Mouse (Mus musculus) neural tube, embryonic 13.5 days (tissue): ENCODE results near the gene Abhd14b. TPM values are rescaled to one million over a fixed set of nuclear protein-coding genes. Genes with fewer than 3 reads are reported as not detected.
"Not testable (repeated sequence)": the region's sequence is repeated elsewhere in the genome, so short reads cannot be mapped to it uniquely, and the experiment has no call there.

Source experiments
- ATAC-seq: fragments of 200-750 bp; cut with Nextera tagmentation; 2 replicates; pipeline ENCODE4 v1.8.0; 2017; ENCODE audit warnings: low read depth, mild to moderate bottlenecking, moderate TSS enrichment, moderate library complexity
- H3K27ac ChIP-seq: fragments of 300-500 bp; sonication (generic); replicated peaks from 2 replicates; pipeline ENCODE4 v1.5.1; 2015; ENCODE audit warnings: moderate library complexity, mild to moderate bottlenecking, inconsistent platforms
- H3K27me3 ChIP-seq: fragments of 300-500 bp; sonication (generic); 2 replicates; pipeline ENCODE4 v1.6.1; 2015; ENCODE audit warnings: mild to moderate bottlenecking, inconsistent platforms
- H3K36me3 ChIP-seq: fragments of 300-500 bp; sonication (generic); 2 replicates; pipeline ENCODE4 v1.6.1; 2015; ENCODE audit warnings: mild to moderate bottlenecking, inconsistent platforms
- H3K4me1 ChIP-seq: fragments of 300-500 bp; sonication (generic); replicated peaks from 2 replicates; pipeline ENCODE4 v1.6.1; 2015; ENCODE audit warnings: inconsistent platforms
- H3K4me2 ChIP-seq: fragments of 300-500 bp; sonication (generic); 2 replicates; pipeline ENCODE4 v1.6.1; 2015; ENCODE audit warnings: inconsistent platforms, mild to moderate bottlenecking, moderate library complexity
- H3K4me3 ChIP-seq: fragments of 300-500 bp; sonication (generic); 2 replicates; pipeline ENCODE4 v1.5.1; 2015; ENCODE audit warnings: mild to moderate bottlenecking, inconsistent platforms
- H3K9ac ChIP-seq: fragments of 300-500 bp; sonication (generic); 2 replicates; pipeline ENCODE4 v1.6.1; 2015; ENCODE audit warnings: moderate library complexity, mild to moderate bottlenecking, inconsistent platforms
- H3K9me3 ChIP-seq: fragments of 300-500 bp; sonication (generic); 2 replicates; pipeline ENCODE4 v1.6.1; 2016; ENCODE audit warnings: inconsistent platforms
- WGBS: fragments of 180-500 bp; shearing (Covaris S2); methylation state at CpG from one replicate; pipeline ENCODE4 v1.1.7; 2015; 5-methylcytosine and 5-hydroxymethylcytosine counted together
- polyA plus RNA-seq: library from polyadenylated mRNA; unstranded; fragments of >200 nt; fragmentation: Nextera tagmentation; extraction: Ambion mirVana; gene quantifications from 2 replicates; pipeline ENCODE4 v1.2.1, GENCODE M21; 2015

The Abhd14b gene
- polyA plus RNA-seq, 1 experiment from 2014 or later, result 5.9 TPM

- Histone ChIP-seq H3K36me3 (peaks cover 62% of the 10 kb centered on the region), H3K4me3 (no peak overlapping the region), H3K4me2 (no peak overlapping the region), H3K27ac (no peak overlapping the region), H3K9me3 (no peaks in the 10 kb centered on the region), H3K27me3 (no peaks in the 10 kb centered on the region), H3K4me1 (peaks cover 19% of the 10 kb centered on the region), H3K9ac (no peak overlapping the region)
- WGBS, result 93% methylated on average over 13 of the region's 13 CpGs
- no peak for ATAC-seq
These were observed 34.4 kb downstream of the Abhd14b start for GRCm38 (mm10) chr9:106481676-106482075.

DNA sequence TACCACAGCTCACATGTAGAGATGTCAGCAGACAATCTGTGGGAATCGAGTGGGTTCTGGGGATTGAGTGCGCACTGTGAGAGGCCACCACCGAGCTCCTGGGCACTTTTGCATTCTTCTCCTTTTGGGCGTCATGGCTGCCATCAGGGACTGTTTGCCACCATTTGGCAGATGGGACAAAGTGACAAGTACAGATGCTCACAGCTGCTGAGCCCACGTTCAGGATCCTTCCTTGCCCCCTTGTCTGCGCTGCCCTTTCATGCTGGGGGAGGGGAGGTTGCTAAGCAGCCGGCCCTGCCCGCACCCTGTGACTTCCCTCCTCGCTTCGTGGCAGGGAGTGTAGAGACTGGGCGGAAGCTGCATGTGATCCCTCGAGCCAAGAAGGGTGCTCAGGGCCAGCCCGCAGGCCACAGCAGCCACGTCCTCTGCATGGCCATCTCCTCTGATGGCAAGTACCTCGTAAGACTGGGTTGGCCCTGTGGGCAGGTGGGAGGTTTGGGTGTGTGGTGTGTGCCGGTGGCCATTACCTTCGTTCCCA is 35.4 kb downstream of the Abhd14b start:
- Histone ChIP-seq H3K36me3 (peaks cover 62% of the 10 kb centered on the region), H3K27me3 (no peaks in the 10 kb centered on the region), H3K27ac (no peak overlapping the region), H3K9me3 (no peaks in the 10 kb centered on the region), H3K4me1 (peaks cover 15% of the 10 kb centered on the region), H3K4me3 (no peak overlapping the region), H3K4me2 (no peak overlapping the region), H3K9ac (no peak overlapping the region)
- no peak for ATAC-seq
- WGBS, result 87% methylated on average over 17 of the region's 17 CpGs

GRCm38 (mm10) chr9:106483136-106483535 is 35.9 kb downstream of the Abhd14b start:
- Histone ChIP-seq H3K4me3 (no peak overlapping the region), H3K9me3 (no peaks in the 10 kb centered on the region), H3K27ac (no peak overlapping the region), H3K4me2 (no peak overlapping the region), H3K9ac (no peak overlapping the region), H3K4me1 (peaks cover 10% of the 10 kb centered on the region), H3K36me3 (peaks cover 62% of the 10 kb centered on the region), H3K27me3 (no peaks in the 10 kb centered on the region)
- 97% methylated on average over 10 of the region's 10 CpGs for WGBS
- no peak for ATAC-seq

- no peaks in the 10 kb centered on the region for H3K27me3 ChIP-seq
- H3K9me3 ChIP-seq, result no peaks in the 10 kb centered on the region
- H3K9ac ChIP-seq, result no peak overlapping the region
- ATAC-seq, result no peak
- H3K4me3 ChIP-seq, result no peak overlapping the region
- H3K36me3 ChIP-seq, result peaks cover 62% of the 10 kb centered on the region
- no peak overlapping the region for H3K4me2 ChIP-seq
- no peak overlapping the region for H3K27ac ChIP-seq
- WGBS, result 95% methylated on average over 17 of the region's 17 CpGs
- H3K4me1 ChIP-seq, result peaks cover 6% of the 10 kb centered on the region; the same call in 1 of the 2 replicates
These were observed 36.3 kb downstream of the Abhd14b start for GRCm38 (mm10) chr9:106483606-106484005.

- Histone ChIP-seq H3K27ac (no peak overlapping the region), H3K9ac (no peak overlapping the region), H3K27me3 (no peaks in the 10 kb centered on the region), H3K36me3 (peaks cover 57% of the 10 kb centered on the region), H3K4me3 (no peak overlapping the region), H3K4me1 (no peaks in the 10 kb centered on the region), H3K9me3 (no peaks in the 10 kb centered on the region), H3K4me2 (no peak overlapping the region)
- WGBS, result 84% methylated on average over 10 of the region's 10 CpGs
- ATAC-seq, result no peak
These were observed 37.8 kb downstream of the Abhd14b start for GRCm38 (mm10) chr9:106485076-106485475.

DNA sequence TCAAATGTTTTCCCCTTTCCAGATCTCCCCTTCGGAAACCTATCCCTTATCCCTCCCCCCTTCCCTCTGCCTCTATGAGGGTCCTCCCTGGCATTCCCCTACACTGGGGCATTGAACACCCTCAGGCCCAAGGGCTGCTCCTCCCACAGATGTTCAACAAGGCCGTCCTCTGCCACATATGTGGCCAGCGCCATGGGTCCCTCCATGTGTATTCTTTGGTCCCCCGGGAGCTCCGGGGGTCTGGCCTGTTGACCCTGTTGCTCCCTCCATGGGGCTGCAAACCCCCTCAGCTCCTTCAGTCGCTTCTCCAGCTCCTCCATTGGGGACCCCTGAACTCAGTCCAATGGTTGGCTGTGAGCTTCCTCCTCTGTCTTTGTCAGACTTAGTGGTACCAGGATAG is 40.3 kb downstream of the Abhd14b start:
- not testable (repeated sequence) for H3K4me2 ChIP-seq, ATAC-seq, H3K9ac ChIP-seq, H3K4me1 ChIP-seq, H3K27ac ChIP-seq, H3K27me3 ChIP-seq, H3K9me3 ChIP-seq, H3K4me3 ChIP-seq
- H3K36me3 ChIP-seq, result peaks cover 40% of the 10 kb centered on the region
- 83% methylated on average over 6 of the region's 6 CpGs for WGBS

- 94% methylated on average over 6 of the region's 6 CpGs for WGBS
These were observed 52.4 kb downstream of the Abhd14b start, which contains the start of gene Iqcf1 for GRCm38 (mm10) chr9:106499667-106500066. Gene Iqcf1, plus strand, starts transcription at chr9:106499967.

DNA sequence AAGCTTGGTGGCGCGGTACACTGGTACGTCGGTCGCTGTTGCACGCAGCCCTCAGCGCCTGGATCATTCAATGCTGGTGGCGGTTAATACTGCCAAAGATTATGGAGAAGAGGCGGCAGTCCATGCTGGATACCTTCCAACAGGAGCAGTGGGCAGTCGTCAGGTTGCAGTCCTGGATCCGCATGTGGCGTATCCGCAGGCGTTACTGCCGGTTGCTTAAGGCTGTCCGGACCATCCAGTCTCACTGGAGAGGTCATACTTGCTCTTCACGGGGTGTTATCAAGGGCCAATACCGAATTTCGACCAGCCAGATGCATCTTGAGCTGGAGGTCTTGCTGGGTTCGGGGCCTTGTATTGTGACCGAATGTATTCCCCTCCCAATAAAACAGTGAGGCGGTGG is 54.6 kb downstream of the Abhd14b start:
- Histone ChIP-seq H3K9me3 (no peaks in the 10 kb centered on the region), H3K4me2 (no peak overlapping the region), H3K27me3 (no peaks in the 10 kb centered on the region), H3K4me1 (no peaks in the 10 kb centered on the region), H3K27ac (no peak overlapping the region), H3K4me3 (no peak overlapping the region), H3K9ac (no peak overlapping the region), H3K36me3 (no peaks in the 10 kb centered on the region)
- 87% methylated on average over 22 of the region's 22 CpGs for WGBS
- no peak for ATAC-seq

More at GRCm38 (mm10) chr9:106499667-106500066, 52.4 kb downstream of the Abhd14b start, which contains the start of gene Iqcf1:
- H3K4me2 ChIP-seq, result no peak within 1 kb of the TSS
- H3K4me3 ChIP-seq, result no peak within 1 kb of the TSS
- H3K9ac ChIP-seq, result no peak within 1 kb of the TSS
- H3K4me1 ChIP-seq, result no peaks in the 10 kb centered on the region
- ATAC-seq, result no peak
- no peaks in the 10 kb centered on the region for H3K36me3 ChIP-seq
- no peaks in the 10 kb centered on the region for H3K9me3 ChIP-seq
- no peaks in the 10 kb centered on the region for H3K27me3 ChIP-seq
- no peak within 1 kb of the TSS for H3K27ac ChIP-seq

Other genes with a start within 250 kb of the Abhd14b start
- 18.7 and 22.8 TPM in 2 replicates for gene Ppm1m, start 247.7 kb upstream of the Abhd14b start, polyA plus RNA-seq
- 54.1 and 57.1 TPM in 2 replicates for gene Twf2, start 244.4 kb upstream of the Abhd14b start, polyA plus RNA-seq
- not detected in 2 replicates for gene Tlr9, start 224.9 kb upstream of the Abhd14b start, polyA plus RNA-seq
- gene Alas1, start 198.8 kb upstream of the Abhd14b start, polyA plus RNA-seq, result 96.8 and 101 TPM in 2 replicates
- gene Poc1a, start 166.4 kb upstream of the Abhd14b start, polyA plus RNA-seq, result 8.0 and 8.4 TPM in 2 replicates
- gene Dusp7, start 78.8 kb upstream of the Abhd14b start, polyA plus RNA-seq, result 12.3 and 13.1 TPM in 2 replicates
- 576 and 729 TPM in 2 replicates for gene Rpl29, start 18.0 kb upstream of the Abhd14b start, polyA plus RNA-seq
- gene Acy1, start 9.1 kb upstream of the Abhd14b start, polyA plus RNA-seq, result 27.9 and 31.0 TPM in 2 replicates
- gene Abhd14a, start 219 bp downstream of the Abhd14b start, polyA plus RNA-seq, result 49.7 and 57.4 TPM in 2 replicates
- gene Pcbp4, start 5.8 kb downstream of the Abhd14b start, polyA plus RNA-seq, result 257 and 262 TPM in 2 replicates
- gene Gpr62, start 18.5 kb downstream of the Abhd14b start, polyA plus RNA-seq, result 0.73 and 0.92 TPM in 2 replicates
- gene Rrp9, start 28.5 kb downstream of the Abhd14b start, polyA plus RNA-seq, result 42.3 and 43.7 TPM in 2 replicates
- 1.3 TPM in 2 replicates for gene Parp3, start 29.5 kb downstream of the Abhd14b start, polyA plus RNA-seq
- not detected in 2 replicates for gene Iqcf1, start 52.5 kb downstream of the Abhd14b start, polyA plus RNA-seq
- not detected in 2 replicates for gene Iqcf5, start 67.1 kb downstream of the Abhd14b start, polyA plus RNA-seq
- gene Iqcf3, start 114.2 kb downstream of the Abhd14b start, polyA plus RNA-seq, result not detected in 2 replicates
- not detected in 2 replicates for gene Iqcf4, start 123.5 kb downstream of the Abhd14b start, polyA plus RNA-seq
- gene Iqcf6, start 179.1 kb downstream of the Abhd14b start, polyA plus RNA-seq, result not detected in 2 replicates
- 3.5 and 4.2 TPM in 2 replicates for gene Grm2, start 208.6 kb downstream of the Abhd14b start, polyA plus RNA-seq
- 52.6 and 57.4 TPM in 2 replicates for gene Tex264, start 238.5 kb downstream of the Abhd14b start, polyA plus RNA-seq